Mouse (Mus musculus) granulocyte monocyte progenitor cell, adult 5-6 weeks (primary cell): ENCODE measurements at regions not wholly inside any gene's neighbourhood (a gene's known extent, or its start where the extent isn't known, plus 50 kb on each side); places are given as distances from the start of the nearest gene placed in this dataset.
A peak's percentile ranks its signal among the peaks of the same experiment; 100 is the strongest.

Experiments used
- ATAC-seq: replicated peaks from 2 replicates; pipeline ENCODE4 v1.8.0; 2016; ENCODE audit warnings: mild to moderate bottlenecking, moderate TSS enrichment, inconsistent platforms; ENCODE audit not compliant: poor library complexity, severe bottlenecking

DNA sequence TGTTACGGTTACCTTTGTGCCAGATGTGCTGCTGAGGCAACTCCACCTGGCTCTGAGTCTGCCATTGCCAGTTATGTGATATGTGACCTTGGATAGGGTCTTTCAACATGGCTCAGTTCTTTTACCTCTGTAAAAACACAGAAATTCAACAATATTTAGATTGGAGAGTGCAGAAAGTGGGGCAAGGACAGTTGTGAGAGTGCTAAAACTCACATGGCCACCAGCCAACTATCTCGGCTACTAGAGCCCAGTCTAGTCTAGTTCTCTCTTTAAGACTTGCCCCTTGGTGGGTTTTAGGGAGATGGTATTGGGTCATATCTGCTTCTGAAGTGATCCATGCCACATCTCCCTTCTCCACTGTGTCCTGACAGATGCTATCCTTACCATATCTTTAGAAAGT is 233.0 kb downstream of the Phf14 start:
- ATAC-seq: no peak

DNA sequence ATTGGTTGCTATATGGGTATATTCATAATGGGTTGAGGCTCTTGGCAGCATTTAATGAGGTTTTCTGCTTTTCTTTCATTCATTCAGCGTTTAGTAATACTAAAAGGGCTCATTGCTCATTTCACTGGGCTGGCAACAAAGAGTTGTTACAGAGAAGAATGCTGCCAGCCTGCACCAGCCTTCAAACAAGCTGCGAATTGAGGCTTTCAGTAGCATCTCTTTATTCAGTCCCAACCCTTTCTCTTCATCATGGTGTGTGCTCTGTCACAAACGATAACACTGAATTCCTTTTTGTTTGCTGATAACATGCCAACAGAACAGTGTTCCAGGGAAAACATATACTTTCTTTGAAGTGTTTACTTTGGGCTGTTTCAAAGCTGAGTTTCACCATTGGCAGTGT is 237.6 kb downstream of the Phf14 start:
- ATAC-seq: no peak

DNA sequence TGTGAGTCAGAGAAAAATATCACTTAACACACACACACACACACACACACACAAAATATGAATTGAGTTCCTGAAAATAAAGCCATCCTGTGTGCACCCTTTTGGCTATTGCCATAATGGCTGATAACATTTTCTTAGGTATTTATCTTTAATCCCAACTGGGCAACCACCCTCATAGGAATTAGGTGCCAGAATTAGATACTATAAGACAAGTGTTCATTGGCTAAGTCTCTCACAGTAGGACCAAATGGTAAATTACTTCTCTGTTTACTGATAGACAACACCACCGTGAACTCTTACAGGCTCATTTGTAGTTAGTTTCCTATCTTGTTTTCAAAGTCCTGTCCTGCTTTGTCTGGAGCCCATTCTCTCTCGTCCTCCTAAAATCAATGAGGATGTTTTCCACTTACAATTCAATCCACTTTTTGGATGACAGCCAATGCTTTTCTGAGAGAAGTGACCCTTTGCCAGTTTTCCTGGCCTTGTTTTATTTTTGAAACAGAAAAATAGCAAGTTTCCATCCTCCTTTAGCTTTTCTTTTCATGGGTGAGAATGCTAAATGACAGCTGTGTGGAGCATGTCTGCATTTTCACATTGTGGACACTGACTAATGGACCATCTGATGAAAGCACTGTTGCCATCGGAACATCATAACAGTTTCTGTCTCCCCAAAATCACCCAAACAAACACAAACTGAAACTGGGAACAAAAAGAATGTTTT is 243.2 kb downstream of the Phf14 start:
- no peak for ATAC-seq

DNA sequence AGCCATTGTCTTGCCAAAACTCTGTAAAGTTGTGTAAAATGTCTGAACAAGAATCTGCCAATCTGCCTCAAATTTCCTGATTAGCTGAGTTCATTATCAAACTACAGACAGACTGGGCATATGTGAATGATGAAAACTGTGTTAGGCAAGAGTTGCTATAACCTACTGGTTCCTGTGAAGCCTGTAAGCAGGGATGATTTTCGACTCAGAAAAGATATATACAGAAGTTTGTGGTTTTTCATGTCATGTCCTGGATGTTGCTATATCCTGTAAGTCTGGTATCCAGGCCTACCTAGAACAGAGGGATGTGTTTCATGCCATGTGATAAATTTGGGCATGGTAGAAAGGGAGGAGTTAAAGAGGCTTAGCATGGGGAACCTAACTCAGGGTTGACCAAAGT is 256.4 kb downstream of the Phf14 start:
- ATAC-seq: peak; percentile 93

DNA sequence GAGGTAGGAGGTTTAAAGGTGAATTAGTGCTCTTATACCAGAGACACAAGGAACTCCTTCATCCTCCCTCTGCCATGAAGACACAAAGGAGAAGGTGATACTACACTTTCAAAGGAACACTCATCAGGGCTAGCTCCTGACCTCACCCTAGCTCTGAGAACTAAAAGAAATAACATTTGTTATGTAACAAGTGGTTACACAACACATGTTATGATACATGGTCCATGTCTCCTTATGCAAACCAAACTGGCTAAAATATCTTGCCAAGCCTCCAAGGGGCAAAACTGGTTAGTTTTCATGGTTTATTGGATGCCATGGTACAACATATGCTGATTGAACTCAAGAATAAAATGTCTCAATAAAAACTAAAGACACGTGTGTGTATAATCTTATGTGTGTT is 260.9 kb downstream of the Phf14 start:
- peak; percentile 56 for ATAC-seq

DNA sequence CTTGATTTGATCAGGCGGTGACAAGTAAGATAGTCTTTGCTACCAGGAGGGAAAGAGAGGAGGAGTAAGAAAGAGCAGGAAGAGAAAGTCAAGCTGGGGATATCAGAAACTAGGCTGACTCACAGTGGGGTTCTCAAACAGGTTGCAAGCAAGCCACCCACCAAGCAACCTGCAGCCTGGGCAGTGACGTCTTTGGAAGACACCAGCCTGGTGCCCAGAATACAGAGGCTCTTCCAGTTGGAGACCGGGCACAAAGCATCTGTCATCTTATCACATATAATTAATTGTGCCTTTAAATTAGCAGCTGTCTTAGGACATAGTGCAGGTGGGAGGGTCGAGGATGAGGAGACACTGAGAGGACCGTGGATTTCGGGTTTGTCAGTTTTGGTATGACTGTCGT is 261.8 kb downstream of the Phf14 start:
- no peak for ATAC-seq

DNA sequence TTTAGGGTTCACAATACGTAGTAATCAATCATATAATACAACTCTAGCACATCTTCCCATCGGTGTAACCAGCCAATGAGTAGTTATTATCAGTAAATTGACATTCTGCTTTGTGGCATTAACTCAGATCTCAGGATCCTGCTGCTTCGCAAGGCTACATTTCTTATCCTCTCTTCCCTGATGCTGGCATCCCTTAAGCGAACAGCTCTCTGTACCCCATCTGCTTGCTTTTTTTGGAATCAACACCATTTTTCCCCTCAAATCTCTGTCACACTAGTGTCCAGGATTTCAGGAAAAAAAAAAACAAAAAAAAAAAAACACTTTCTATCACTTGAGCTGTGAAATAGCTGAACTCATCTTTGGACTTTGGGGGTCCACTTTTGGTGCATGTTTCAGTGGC is 263.1 kb downstream of the Phf14 start:
- no peak for ATAC-seq

DNA sequence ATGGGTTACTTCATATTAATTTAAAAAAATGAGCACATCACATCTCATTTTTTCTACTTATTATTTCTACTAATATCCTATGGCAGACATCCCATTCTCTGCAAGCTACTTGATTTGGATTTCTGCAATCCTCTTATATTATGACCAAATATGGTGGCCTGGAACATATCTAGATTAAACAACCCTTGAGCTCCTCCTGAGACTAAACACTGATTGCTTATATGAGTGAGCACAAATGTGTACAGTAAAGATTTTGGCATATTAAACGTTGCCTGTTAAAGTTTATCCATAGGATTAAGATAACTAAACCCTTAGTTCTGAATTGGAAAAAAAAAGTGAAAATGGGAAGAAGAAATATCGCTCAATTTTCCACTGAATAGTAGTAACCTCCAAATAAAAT is 263.6 kb downstream of the Phf14 start:
- no peak for ATAC-seq

DNA sequence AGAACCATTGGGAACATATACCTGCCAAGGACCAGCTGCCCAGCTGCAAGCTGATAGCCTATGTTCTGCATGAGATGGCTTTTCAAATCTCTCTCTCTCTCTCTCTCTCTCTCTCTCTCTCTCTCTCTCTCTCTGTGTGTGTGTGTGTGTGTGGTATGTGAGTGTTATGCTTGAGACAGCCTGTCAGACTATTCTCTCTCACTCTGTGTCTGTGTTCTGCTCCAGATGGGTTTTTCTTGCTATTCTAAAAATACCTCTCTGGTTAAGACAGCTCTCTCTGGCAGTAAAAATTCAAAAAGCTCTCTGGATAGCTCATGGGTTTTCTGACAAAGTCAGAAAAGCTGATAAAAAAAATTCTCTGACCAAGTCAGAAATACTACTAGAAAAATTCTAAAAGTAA is 270.4 kb downstream of the Phf14 start:
- no peak for ATAC-seq

DNA sequence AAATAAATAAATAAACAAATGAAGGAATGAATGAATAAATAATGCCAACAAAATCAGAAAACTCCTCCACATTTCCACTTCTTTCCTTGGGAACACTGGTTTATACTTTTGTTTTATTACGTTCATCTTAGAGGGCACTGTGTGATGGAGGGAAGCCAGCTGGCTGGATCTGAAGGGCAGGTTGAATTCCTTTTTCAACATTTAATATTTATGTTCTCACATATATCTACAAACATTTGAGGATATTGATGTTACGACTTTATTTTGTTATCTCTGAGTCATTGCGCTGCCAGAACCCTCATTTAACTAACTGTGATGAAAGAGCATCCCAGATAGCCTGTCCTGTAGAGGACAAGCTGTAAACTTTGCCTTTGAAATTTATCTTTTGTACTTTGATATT is 273.3 kb downstream of the Phf14 start:
- no peak for ATAC-seq

DNA sequence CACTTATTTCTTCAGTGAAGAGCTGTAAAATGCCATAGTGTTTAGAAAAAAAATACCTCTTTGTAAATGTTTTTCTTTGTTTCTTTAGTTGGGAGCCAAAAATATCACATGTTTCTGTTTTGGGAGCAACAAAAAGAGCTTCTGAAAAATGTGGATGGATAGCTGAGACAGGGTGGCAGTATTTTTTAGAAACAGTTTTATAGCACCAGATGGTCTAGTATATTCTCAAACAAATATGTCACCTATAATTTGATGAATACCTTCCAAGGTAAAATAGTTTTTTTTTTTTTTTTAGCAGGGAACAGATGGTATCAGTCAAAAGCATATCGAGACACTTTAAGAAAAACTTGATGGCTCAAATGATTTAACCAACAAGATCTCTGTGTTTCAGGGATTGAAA is 302.6 kb downstream of the Phf14 start:
- ATAC-seq: no peak

DNA sequence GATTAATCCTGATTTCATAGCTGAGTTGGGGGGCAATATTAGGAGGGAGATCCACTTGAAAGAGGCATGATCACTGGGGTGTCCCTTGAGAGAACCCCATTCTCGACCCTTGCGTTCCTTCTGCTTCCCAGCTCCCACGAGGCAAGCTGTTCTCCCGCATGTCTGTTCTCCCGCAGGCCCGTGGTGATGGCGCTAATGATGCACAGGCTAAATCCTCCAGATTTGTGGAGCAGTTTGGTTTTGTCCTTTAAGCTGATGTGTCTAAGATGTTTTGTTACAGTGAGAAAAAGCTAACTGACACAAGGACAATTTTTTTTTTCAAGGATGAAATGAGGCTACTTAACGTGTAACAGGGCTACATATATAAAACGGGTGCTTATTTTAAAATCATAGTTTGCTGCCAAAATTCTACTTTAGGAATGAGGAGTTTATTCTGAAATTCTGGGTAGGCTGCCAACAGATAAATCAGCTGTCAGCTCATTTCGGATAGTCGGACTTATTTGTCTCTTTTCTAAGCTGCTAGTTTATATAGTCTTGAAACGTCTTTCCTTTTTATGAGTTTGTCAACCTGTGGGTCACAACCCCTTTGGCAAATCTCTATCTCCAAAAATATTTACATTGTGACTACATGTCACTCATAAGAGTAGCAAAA is 307.0 kb downstream of the Phf14 start:
- ATAC-seq: no peak

DNA sequence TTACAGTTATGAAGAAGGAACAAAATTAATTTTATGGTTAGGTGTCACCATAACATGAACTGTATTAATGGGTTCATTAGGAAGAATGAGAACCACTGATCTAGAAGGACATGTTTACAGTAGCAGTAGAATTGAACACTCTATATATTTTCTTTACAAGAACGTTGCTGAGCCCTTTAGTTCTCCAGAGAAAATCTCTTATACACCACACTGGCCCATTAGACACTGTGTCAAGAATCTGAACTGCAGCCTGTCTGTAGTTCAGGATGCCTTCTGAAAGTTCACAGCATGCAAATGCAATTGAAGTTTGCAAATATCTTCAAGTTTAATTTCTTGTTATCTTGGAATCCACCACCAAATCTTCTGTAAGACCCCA is 307.6 kb downstream of the Phf14 start:
- ATAC-seq: no peak

DNA sequence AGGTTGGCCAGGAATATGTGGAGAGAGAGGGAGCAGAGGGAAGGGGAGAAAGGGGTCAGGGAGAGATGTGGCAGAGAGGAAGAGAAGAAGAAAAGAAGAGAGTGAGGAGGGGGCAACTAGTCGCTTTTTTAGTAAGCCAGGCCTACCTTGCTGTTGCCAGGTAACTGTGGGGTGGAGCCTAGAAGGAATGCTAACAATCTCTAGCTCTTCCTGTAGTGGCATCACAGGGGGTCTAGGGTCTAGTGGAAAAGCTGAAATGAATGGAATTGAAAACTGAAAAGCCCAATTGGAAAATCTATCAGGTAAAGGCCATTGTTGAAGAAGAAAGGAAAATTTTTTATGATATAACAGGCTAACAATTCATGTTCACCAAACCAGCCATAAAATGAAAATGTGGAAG is 336.5 kb downstream of the Phf14 start:
- ATAC-seq: no peak

DNA sequence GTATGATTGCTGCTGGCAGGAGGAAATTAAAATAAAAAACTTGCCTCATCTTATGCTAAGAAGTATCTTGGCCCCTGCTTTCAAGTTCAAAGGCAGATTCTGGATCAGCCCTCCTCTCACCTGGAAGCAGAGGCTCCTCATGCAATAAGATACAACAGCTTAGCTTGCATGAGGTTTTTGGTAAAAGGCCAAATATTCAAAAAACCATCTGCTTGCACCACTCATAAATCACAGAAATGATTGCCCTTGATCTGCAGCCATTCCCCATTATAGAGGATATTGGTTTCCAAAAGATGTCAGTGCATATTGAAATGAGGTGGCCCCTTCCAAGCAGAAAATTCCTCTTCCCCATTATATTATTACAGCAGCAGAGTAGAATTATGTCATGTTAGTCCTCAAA is 340.4 kb downstream of the Phf14 start:
- no peak for ATAC-seq

DNA sequence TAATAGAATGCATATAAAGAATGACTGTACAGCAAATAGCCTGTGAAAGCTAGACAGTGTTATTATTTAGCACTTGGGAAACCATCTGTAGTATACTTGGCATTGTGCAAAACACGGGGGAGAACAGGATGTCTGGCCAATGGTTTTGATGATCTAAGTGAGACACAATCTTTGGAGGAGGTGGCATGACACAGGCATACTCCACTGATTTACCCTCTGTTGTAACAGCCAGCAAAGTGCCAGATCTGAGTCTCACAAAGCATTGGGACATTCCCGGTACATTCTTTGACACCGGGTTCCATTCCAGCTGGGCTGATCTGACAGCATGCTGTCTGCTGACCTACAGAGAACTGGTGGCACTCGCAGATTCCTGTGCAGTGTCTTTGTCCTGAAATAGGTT is 341.0 kb downstream of the Phf14 start:
- ATAC-seq: no peak

DNA sequence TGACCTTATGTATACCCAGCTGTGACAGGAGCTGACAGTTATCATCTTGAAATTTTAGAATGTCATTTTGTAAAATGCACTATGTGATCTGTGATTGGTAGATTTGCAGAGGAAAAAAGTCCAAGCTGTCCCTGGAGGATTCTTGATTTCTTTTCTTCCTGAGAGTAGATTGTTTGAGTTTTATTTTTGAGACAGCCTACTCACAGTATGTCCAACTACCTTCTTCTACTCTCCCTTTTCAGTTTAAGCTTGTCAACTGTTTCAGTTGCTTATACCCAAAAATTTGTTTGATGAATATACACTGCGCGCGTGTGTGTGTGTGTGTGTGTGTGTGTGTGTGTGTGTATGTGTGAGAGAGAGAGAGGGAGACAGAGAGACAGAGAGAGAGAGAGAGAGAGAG is 346.9 kb downstream of the Phf14 start:
- ATAC-seq: no peak

DNA sequence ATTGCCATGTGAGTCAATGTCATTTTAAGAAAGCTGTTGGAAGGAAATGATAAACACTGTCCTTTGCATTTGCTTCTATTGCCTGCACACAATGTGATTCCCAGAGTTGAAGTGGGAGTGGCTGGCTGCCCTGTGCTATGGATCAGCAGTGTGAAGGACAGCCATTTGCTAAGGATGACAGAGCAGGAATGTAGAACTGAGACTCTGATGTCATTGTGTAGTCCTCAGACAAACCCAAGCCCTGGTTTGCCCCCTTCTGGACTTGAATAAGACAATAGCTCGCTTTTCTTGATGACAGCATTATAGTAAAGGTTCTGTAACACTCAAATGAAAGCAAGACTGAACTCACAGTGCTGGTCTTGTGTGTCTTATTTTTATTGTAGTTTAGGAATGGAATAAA is 347.8 kb downstream of the Phf14 start:
- peak; percentile 52 for ATAC-seq

DNA sequence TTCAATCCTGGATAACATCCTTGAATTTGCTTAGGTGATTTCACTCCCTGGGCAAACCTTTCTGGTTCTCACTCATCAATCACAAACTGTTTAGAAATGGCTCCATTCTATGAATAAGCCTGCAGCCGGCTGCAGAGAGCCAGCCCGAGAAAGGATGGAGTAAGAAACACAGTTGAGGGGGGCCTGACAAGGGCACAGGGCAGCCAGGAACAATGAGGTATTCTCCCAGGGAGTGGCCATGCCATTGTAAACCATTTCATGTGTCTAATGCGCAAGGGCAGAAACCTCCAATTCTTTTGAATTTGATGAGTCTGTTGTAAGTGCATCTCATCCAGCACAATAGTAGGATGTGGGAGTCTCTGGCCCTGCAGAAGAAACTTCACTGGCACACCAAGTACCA is 350.7 kb downstream of the Phf14 start:
- ATAC-seq: no peak

DNA sequence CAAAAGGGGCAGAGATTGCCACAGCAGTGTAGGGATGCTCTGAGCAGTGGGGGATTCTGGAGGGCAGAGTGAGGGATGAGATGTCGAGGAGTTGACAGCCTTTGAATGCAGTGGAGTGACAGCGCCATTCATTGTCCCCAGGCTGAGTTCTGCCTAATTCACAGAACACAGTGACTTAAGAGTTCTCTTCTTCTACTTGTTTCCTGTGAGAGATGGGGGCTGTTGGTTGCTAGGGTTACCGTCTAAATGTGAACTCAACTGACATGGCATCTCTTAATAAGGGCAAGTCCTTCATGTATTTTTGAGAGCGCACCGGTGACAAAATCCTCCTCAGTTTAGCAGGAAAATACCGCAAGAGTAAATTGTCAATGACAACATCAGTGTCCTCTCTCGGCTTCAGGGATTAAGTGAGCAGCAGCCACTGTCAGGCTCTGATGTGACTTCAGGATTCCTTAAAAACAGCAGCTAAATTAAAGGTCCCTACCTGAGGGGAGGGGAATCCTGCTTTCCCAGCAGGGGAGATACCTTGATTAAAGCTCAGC is 351.4 kb downstream of the Phf14 start:
- no peak for ATAC-seq

DNA sequence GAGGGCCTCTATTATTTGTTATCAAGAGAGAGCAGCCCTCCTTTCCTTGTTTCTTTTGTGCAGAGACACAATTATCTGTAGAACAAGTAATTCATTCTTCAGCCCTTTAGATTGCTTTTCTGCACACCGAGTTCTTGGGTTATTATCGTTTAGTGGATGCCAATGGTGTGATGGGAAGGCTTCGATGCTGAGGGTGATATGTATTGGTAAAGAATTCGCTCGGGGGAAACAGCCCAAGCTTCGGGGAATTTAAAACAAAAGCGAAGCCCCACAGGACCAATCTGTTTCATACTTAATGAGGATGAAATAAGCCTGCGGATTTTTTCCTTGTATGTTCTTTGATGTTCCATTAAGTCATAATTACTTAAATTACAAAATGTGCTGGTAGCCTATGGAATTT is 352.0 kb downstream of the Phf14 start:
- no peak for ATAC-seq
